Mouse (Mus musculus): Measurements from ENCODE around the gene Ttc3.

Gene Ttc3

GRCm38 (mm10) chr16:94428948-94429347, 58.5 kb downstream of the Ttc3 start:
- 80% methylated on average over 4 of the region's 4 CpGs for WGBS

- 55% methylated on average over 8 of the region's 8 CpGs for WGBS
Measured at GRCm38 (mm10) chr16:94435495-94436234, 65.2 kb downstream of the Ttc3 start.

- 51% methylated on average over 2 of the region's 2 CpGs for WGBS
Measured at GRCm38 (mm10) chr16:94436801-94437200, 66.4 kb downstream of the Ttc3 start.

GRCm38 (mm10) chr16:94441361-94441760, 70.9 kb downstream of the Ttc3 start:
- WGBS = 66% methylated on average over 2 of the region's 2 CpGs

GRCm38 (mm10) chr16:94449151-94449550, 78.7 kb downstream of the Ttc3 start:
- 80% methylated on average over 8 of the region's 8 CpGs for WGBS

GRCm38 (mm10) chr16:94449632-94450031, 79.2 kb downstream of the Ttc3 start:
- 81% methylated on average over 7 of the region's 7 CpGs for WGBS

GRCm38 (mm10) chr16:94451545-94452488, 81.4 kb downstream of the Ttc3 start:
- 74% methylated on average over 11 of the region's 11 CpGs for WGBS

GRCm38 (mm10) chr16:94452768-94453167, 82.3 kb downstream of the Ttc3 start:
- 55% methylated on average over 4 of the region's 4 CpGs for WGBS

GRCm38 (mm10) chr16:94454146-94454545, 83.7 kb downstream of the Ttc3 start:
- WGBS = 31% methylated on average over 4 of the region's 4 CpGs

GRCm38 (mm10) chr16:94464067-94464466, 93.6 kb downstream of the Ttc3 start:
- WGBS = 32% methylated on average over 3 of the region's 3 CpGs

- 63% methylated on average over 4 of the region's 4 CpGs for WGBS
Measured at GRCm38 (mm10) chr16:94465900-94466299, 95.5 kb downstream of the Ttc3 start.

GRCm38 (mm10) chr16:94466317-94466716, 95.9 kb downstream of the Ttc3 start:
- WGBS = 79% methylated on average over 7 of the region's 7 CpGs

GRCm38 (mm10) chr16:94467337-94468055, 97.1 kb downstream of the Ttc3 start:
- WGBS = 52% methylated on average over 11 of the region's 11 CpGs

GRCm38 (mm10) chr16:94468391-94468790, 98.0 kb downstream of the Ttc3 start:
- WGBS = 80% methylated on average over 2 of the region's 2 CpGs

GRCm38 (mm10) chr16:94472515-94472951, 102.1 kb downstream of the Ttc3 start:
- WGBS = 7% methylated on average over 8 of the region's 8 CpGs

- WGBS = 42% methylated on average over 11 of the region's 11 CpGs
Measured at GRCm38 (mm10) chr16:94473086-94473822, 102.8 kb downstream of the Ttc3 start.

GRCm38 (mm10) chr16:94484752-94485535, 114.5 kb downstream of the Ttc3 start:
- 89% methylated on average over 11 of the region's 11 CpGs for WGBS

- 81% methylated on average over 5 of the region's 5 CpGs for WGBS
Measured at GRCm38 (mm10) chr16:94487341-94487740, 116.9 kb downstream of the Ttc3 start.

- 52% methylated on average over 5 of the region's 5 CpGs for WGBS
Measured at GRCm38 (mm10) chr16:94489326-94489725, 118.9 kb downstream of the Ttc3 start.

- WGBS = 91% methylated on average over 7 of the region's 7 CpGs
Measured at GRCm38 (mm10) chr16:94497176-94497575, 126.8 kb downstream of the Ttc3 start.

Data from cerebral cortex, adult 2 months (tissue).